Mouse (Mus musculus): ENCODE measurements at regions not wholly inside any gene's neighbourhood (a gene's known extent, or its start where the extent isn't known, plus 50 kb on each side); places are given as distances from the start of the nearest gene placed in this dataset.

GRCm38 (mm10) chr8:56682564-56682963, 131.7 kb downstream of the Fbxo8 start:
- no peaks in the 10 kb centered on the region for H3K27me3 ChIP-seq (replicated peaks; ENCODE audit: low read depth, poor library complexity, severe bottlenecking)
- H3K9me3 ChIP-seq = no peaks in the 10 kb centered on the region
- H3K27ac ChIP-seq (replicated peaks) = no peak overlapping the region
- H3K36me3 ChIP-seq (replicated peaks) = no peaks in the 10 kb centered on the region
- 22% methylated on average over 3 of the region's 3 CpGs for WGBS
- no peaks in the 10 kb centered on the region for H3K4me1 ChIP-seq
- H3K4me3 ChIP-seq = no peak overlapping the region
- no peak for DNase-seq (ENCODE audit: low spot score)

GRCm38 (mm10) chr8:56684352-56684751, 133.5 kb downstream of the Fbxo8 start:
- WGBS = 90% methylated on average over 7 of the region's 7 CpGs
- DNase-seq (ENCODE audit: low spot score) = no peak

GRCm38 (mm10) chr8:56695436-56695835, 144.5 kb downstream of the Fbxo8 start:
- H3K4me1 ChIP-seq = no peaks in the 10 kb centered on the region
- no peaks in the 10 kb centered on the region for H3K9me3 ChIP-seq
- no peak overlapping the region for H3K4me3 ChIP-seq
- no peak overlapping the region for H3K27ac ChIP-seq (replicated peaks)
- WGBS = 83% methylated on average over 1 of the region's 1 CpGs
- no peaks in the 10 kb centered on the region for H3K36me3 ChIP-seq (replicated peaks)
- DNase-seq (ENCODE audit: low spot score) = no peak
- H3K27me3 ChIP-seq (replicated peaks; ENCODE audit: low read depth, poor library complexity, severe bottlenecking) = no peaks in the 10 kb centered on the region

More at GRCm38 (mm10) chr8:56684352-56684751, 133.5 kb downstream of the Fbxo8 start:
- Histone ChIP-seq H3K27ac (replicated peaks) (no peak overlapping the region), H3K4me3 (no peak overlapping the region), H3K9me3 (no peaks in the 10 kb centered on the region), H3K27me3 (replicated peaks; ENCODE audit: low read depth, poor library complexity, severe bottlenecking) (no peaks in the 10 kb centered on the region), H3K36me3 (replicated peaks) (no peaks in the 10 kb centered on the region), H3K4me1 (no peaks in the 10 kb centered on the region)

GRCm38 (mm10) chr8:56700580-56701145, 149.8 kb downstream of the Fbxo8 start:
- Histone ChIP-seq H3K36me3 (replicated peaks) (no peaks in the 10 kb centered on the region), H3K27me3 (replicated peaks; ENCODE audit: low read depth, poor library complexity, severe bottlenecking) (no peaks in the 10 kb centered on the region), H3K27ac (replicated peaks) (no peak overlapping the region), H3K4me1 (no peaks in the 10 kb centered on the region), H3K4me3 (no peak overlapping the region), H3K9me3 (no peaks in the 10 kb centered on the region)
- 90% methylated on average over 2 of the region's 2 CpGs for WGBS
- no peak for DNase-seq (ENCODE audit: low spot score)

- peaks cover 11% of the 10 kb centered on the region for H3K4me1 ChIP-seq
- H3K4me3 ChIP-seq = no peak overlapping the region
- DNase-seq (ENCODE audit: low spot score) = no peak
- 48% methylated on average over 10 of the region's 10 CpGs for WGBS
- 0 out of 2 replicates have a peak overlapping the region, but pooled peaks have one; percentile 19 for H3K27ac ChIP-seq (replicated peaks)
- no peaks in the 10 kb centered on the region for H3K36me3 ChIP-seq (replicated peaks)
- no peaks in the 10 kb centered on the region for H3K27me3 ChIP-seq (replicated peaks; ENCODE audit: low read depth, poor library complexity, severe bottlenecking)
- no peaks in the 10 kb centered on the region for H3K9me3 ChIP-seq
Measured at GRCm38 (mm10) chr8:56706377-56706776, 155.5 kb downstream of the Fbxo8 start.

GRCm38 (mm10) chr8:56706941-56707706, 156.2 kb downstream of the Fbxo8 start:
- 38% methylated on average over 14 of the region's 14 CpGs for WGBS
- DNase-seq (ENCODE audit: low spot score) = peak; percentile 54

GRCm38 (mm10) chr8:56720001-56720400, 169.1 kb downstream of the Fbxo8 start:
- Histone ChIP-seq H3K4me3 (no peak overlapping the region), H3K27me3 (replicated peaks; ENCODE audit: low read depth, poor library complexity, severe bottlenecking) (no peaks in the 10 kb centered on the region), H3K9me3 (no peaks in the 10 kb centered on the region), H3K4me1 (no peaks in the 10 kb centered on the region), H3K27ac (replicated peaks) (no peak overlapping the region), H3K36me3 (replicated peaks) (no peaks in the 10 kb centered on the region)
- 89% methylated on average over 1 of the region's 1 CpGs for WGBS
- no peak for DNase-seq (ENCODE audit: low spot score)

More at GRCm38 (mm10) chr8:56706941-56707706, 156.2 kb downstream of the Fbxo8 start:
- no peak overlapping the region for H3K4me3 ChIP-seq
- no peaks in the 10 kb centered on the region for H3K27me3 ChIP-seq (replicated peaks; ENCODE audit: low read depth, poor library complexity, severe bottlenecking)
- H3K9me3 ChIP-seq = no peaks in the 10 kb centered on the region
- H3K27ac ChIP-seq (replicated peaks) = no peak overlapping the region; the same call in 1 of the 2 replicates
- peaks cover 11% of the 10 kb centered on the region for H3K4me1 ChIP-seq
- H3K36me3 ChIP-seq (replicated peaks) = no peaks in the 10 kb centered on the region

GRCm38 (mm10) chr8:56722473-56723236, 171.8 kb downstream of the Fbxo8 start:
- no peaks in the 10 kb centered on the region for H3K4me1 ChIP-seq
- DNase-seq (ENCODE audit: low spot score) = no peak
- H3K27ac ChIP-seq (replicated peaks) = no peak overlapping the region
- no peaks in the 10 kb centered on the region for H3K27me3 ChIP-seq (replicated peaks; ENCODE audit: low read depth, poor library complexity, severe bottlenecking)
- 65% methylated on average over 2 of the region's 2 CpGs for WGBS
- no peaks in the 10 kb centered on the region for H3K9me3 ChIP-seq
- H3K4me3 ChIP-seq = no peak overlapping the region
- no peaks in the 10 kb centered on the region for H3K36me3 ChIP-seq (replicated peaks)

GRCm38 (mm10) chr8:56724607-56725006, 173.7 kb downstream of the Fbxo8 start:
- Histone ChIP-seq H3K27me3 (replicated peaks; ENCODE audit: low read depth, poor library complexity, severe bottlenecking) (no peaks in the 10 kb centered on the region), H3K9me3 (no peaks in the 10 kb centered on the region), H3K36me3 (replicated peaks) (no peaks in the 10 kb centered on the region), H3K4me1 (no peaks in the 10 kb centered on the region), H3K4me3 (no peak overlapping the region), H3K27ac (replicated peaks) (no peak overlapping the region)
- DNase-seq (ENCODE audit: low spot score) = no peak
- WGBS = 72% methylated on average over 2 of the region's 2 CpGs

- Histone ChIP-seq H3K27me3 (replicated peaks; ENCODE audit: low read depth, poor library complexity, severe bottlenecking) (no peaks in the 10 kb centered on the region), H3K27ac (replicated peaks) (no peak overlapping the region), H3K36me3 (replicated peaks) (no peaks in the 10 kb centered on the region), H3K4me3 (no peak overlapping the region), H3K4me1 (no peaks in the 10 kb centered on the region), H3K9me3 (no peaks in the 10 kb centered on the region)
- DNase-seq (ENCODE audit: low spot score) = no peak
- 81% methylated on average over 6 of the region's 6 CpGs for WGBS
Measured at GRCm38 (mm10) chr8:56733318-56733717, 182.4 kb downstream of the Fbxo8 start.

- H3K4me3 ChIP-seq = no peak overlapping the region
- no peak overlapping the region for H3K27ac ChIP-seq (replicated peaks)
- no peaks in the 10 kb centered on the region for H3K4me1 ChIP-seq
- no peaks in the 10 kb centered on the region for H3K9me3 ChIP-seq
- no peaks in the 10 kb centered on the region for H3K36me3 ChIP-seq (replicated peaks)
- WGBS = 80% methylated on average over 2 of the region's 2 CpGs
- DNase-seq (ENCODE audit: low spot score) = no peak
- H3K27me3 ChIP-seq (replicated peaks; ENCODE audit: low read depth, poor library complexity, severe bottlenecking) = no peaks in the 10 kb centered on the region
Measured at GRCm38 (mm10) chr8:56735021-56735420, 184.1 kb downstream of the Fbxo8 start.

- Histone ChIP-seq H3K4me1 (no peaks in the 10 kb centered on the region), H3K27me3 (replicated peaks; ENCODE audit: low read depth, poor library complexity, severe bottlenecking) (no peaks in the 10 kb centered on the region), H3K4me3 (no peak overlapping the region), H3K36me3 (replicated peaks) (no peaks in the 10 kb centered on the region), H3K27ac (replicated peaks) (no peak overlapping the region), H3K9me3 (no peaks in the 10 kb centered on the region)
- DNase-seq (ENCODE audit: low spot score) = no peak
- 82% methylated on average over 5 of the region's 5 CpGs for WGBS
Measured at GRCm38 (mm10) chr8:56767034-56767433, 216.1 kb downstream of the Fbxo8 start.
